In genomic region chr1:106685702-106686101, GRCm38 (mm10) we compare ENCODE assay signal across 16 mouse cellular contexts.
"Had no signal": no experiment of that assay in that cellular context is flagged by ENCODE, and none has a peak within 500 bp of the region (broad histone marks: within the 10 kb centered on the region; RNA-seq: fewer than 3 reads in every experiment).

No protein-coding gene starts in this region.

- H3K4me3 ChIP-seq: limb, embryonic 12.5 days; liver, embryonic 13.5 days; lung, embryonic 15.5 days; megakaryocyte, embryonic 14.5 days; midbrain, embryonic 12.5 days; neural tube, embryonic 12.5 days had no signal

- H3K4me2 ChIP-seq: limb, embryonic 12.5 days; liver, embryonic 13.5 days; lung, embryonic 15.5 days; midbrain, embryonic 12.5 days; neural tube, embryonic 12.5 days had no signal

- H3K27ac ChIP-seq: kidney, postnatal 0 days; limb, embryonic 12.5 days; liver, embryonic 13.5 days; lung, embryonic 15.5 days; macrophage; midbrain, embryonic 12.5 days; neural tube, embryonic 12.5 days had no signal

- H3K36me3 ChIP-seq: limb, embryonic 12.5 days; liver, embryonic 13.5 days; lung, embryonic 15.5 days; midbrain, embryonic 12.5 days; neural tube, embryonic 12.5 days had no signal

- DNase-seq: kidney, adult 9 months; kidney, postnatal 36 days; layer of hippocampus, adult 9-11 months; layer of hippocampus, postnatal 36 days; liver; liver, embryonic 13.5 days; liver, postnatal 0 days; lung, postnatal 14 days; thymus, postnatal 4 days had no signal

- H3K9me3 ChIP-seq: limb, embryonic 12.5 days; liver, embryonic 13.5 days; lung, embryonic 15.5 days; megakaryocyte, embryonic 14.5 days; midbrain, embryonic 12.5 days; neural tube, embryonic 12.5 days had no signal

- H3K9ac ChIP-seq: limb, embryonic 12.5 days; liver, embryonic 13.5 days; liver, postnatal 0 days; lung, embryonic 15.5 days; midbrain, embryonic 12.5 days; neural tube, embryonic 12.5 days had no signal

- H3K27me3 ChIP-seq: limb, embryonic 12.5 days; liver, embryonic 13.5 days; lung, embryonic 15.5 days; megakaryocyte, embryonic 14.5 days; midbrain, embryonic 12.5 days; neural tube, embryonic 12.5 days had no signal

- H3K4me1 ChIP-seq: limb, embryonic 12.5 days; midbrain, embryonic 12.5 days; neural tube, embryonic 12.5 days had no signal

- ATAC-seq: liver, postnatal 0 days had no signal
